Mouse (Mus musculus) spleen, adult 2 months (tissue): ENCODE results near the gene Xpr1. TPM values are rescaled to one million over a fixed set of nuclear protein-coding genes. Genes with fewer than 3 reads are reported as not detected.

Experiments used
- DNase-seq, 2 experiments: peaks; one replicate each; pipeline versions ENCODE4 v3.0.0 to v3.0.0-alpha.2; 2012 to 2021; ENCODE audit warnings: low spot score in 2 of 2, low read depth in 1 of 2
- H3K27ac ChIP-seq: fragments of 200-500 bp; 2 replicates; pipeline ENCODE4 v1.5.1; 2012; ENCODE audit warnings: low read length, inconsistent platforms; ENCODE audit not compliant: insufficient read depth
- H3K27me3 ChIP-seq: fragments of 200-500 bp; 2 replicates; pipeline ENCODE4 v1.6.1; 2012; ENCODE audit warnings: mild to moderate bottlenecking, moderate library complexity, low read length, inconsistent platforms; ENCODE audit not compliant: control insufficient read depth, insufficient read depth
- H3K36me3 ChIP-seq: fragments of 200-500 bp; 2 replicates; pipeline ENCODE4 v1.6.1; 2012; ENCODE audit warnings: mild to moderate bottlenecking, low read length, inconsistent platforms; ENCODE audit not compliant: control insufficient read depth, insufficient read depth
- H3K4me1 ChIP-seq: fragments of 200-500 bp; 2 replicates; pipeline ENCODE4 v1.6.1; 2011; ENCODE audit warnings: inconsistent platforms; ENCODE audit not compliant: control insufficient read depth, insufficient read depth, insufficient read length
- H3K4me3 ChIP-seq: fragments of 200-500 bp; 2 replicates; pipeline ENCODE4 v1.5.1; 2011; ENCODE audit warnings: mild to moderate bottlenecking, inconsistent platforms; ENCODE audit not compliant: insufficient read depth, insufficient read length; ENCODE audit errors: extremely low read depth
- CTCF ChIP-seq: fragments of 200-500 bp; IDR thresholded peaks from 2 replicates; pipeline ENCODE4 v1.5.1; 2011; ENCODE audit warnings: mild to moderate bottlenecking, inconsistent platforms; ENCODE audit not compliant: insufficient read depth, insufficient read length, insufficient replicate concordance; ENCODE audit errors: extremely low read depth
- POLR2A ChIP-seq: fragments of 200-500 bp; IDR thresholded peaks from 2 replicates; pipeline ENCODE4 v1.6.1; 2011; ENCODE audit warnings: low read depth, low read length, inconsistent platforms
- WGBS: fragments of 180-500 bp; shearing (Covaris S2); methylation state at CpG from one replicate; pipeline ENCODE4 v1.1.7; 2018; 5-methylcytosine and 5-hydroxymethylcytosine counted together
- polyA plus RNA-seq: library from polyadenylated mRNA; depleted of rRNA; stranded (reverse); fragments of >200 nt; gene quantifications from 2 replicates; pipeline ENCODE4 v1.2.3, GENCODE M21; 2012

Gene Xpr1
- polyA plus RNA-seq, 1 experiment, result 6.2 TPM

DNA sequence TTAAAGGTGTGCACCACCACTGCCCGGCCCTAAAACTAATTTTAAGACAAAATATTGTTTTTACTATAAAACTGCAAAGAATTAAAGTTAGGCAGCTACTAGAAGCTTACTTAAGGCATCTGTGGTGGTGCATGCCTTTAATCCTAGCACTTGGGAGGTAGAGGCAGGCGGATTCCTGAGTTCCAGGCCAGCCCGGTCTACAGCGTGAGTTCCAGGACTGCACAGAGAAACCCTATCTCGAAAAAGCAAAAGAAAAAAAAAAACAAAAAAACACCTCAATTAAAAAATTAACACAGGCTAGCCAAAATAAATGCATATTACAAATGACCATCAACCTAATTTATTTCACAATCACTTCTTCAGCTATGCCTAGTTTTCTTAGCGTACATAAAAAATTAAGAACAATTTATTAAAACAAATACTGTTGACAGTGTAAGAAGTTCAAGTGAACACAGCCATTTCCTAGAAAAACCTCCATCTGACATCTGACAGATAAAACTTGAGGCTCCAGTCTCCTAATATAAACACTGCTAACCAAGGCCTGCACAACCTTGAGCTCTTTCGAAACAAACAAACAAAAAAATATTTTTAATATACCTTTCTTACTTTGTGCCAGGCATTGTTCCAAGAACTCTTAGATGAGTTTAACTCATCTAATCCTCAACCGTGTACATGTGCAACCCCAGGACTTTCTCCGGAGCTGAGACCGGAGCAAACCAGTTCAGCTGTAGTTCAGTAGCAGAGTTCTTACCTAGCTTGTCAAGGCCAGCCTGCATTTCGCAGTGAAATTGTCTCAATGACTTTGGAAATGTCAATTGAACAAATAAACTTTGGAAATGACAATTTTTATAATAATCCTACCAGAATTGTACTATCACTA lies 9.3 kb downstream of the Xpr1 start:
- Histone ChIP-seq H3K4me1 (peaks cover 3% of the 10 kb centered on the region; the same call in 1 of the 2 replicates), H3K36me3 (no peaks in the 10 kb centered on the region), H3K27ac (no peak overlapping the region), H3K4me3 (no peak overlapping the region), H3K27me3 (no peaks in the 10 kb centered on the region)
- DNase-seq, result no peak
- TF ChIP-seq POLR2A, result no peak
- TF ChIP-seq CTCF, result no peak
- WGBS, result 86% methylated on average over 11 of the region's 11 CpGs

DNA sequence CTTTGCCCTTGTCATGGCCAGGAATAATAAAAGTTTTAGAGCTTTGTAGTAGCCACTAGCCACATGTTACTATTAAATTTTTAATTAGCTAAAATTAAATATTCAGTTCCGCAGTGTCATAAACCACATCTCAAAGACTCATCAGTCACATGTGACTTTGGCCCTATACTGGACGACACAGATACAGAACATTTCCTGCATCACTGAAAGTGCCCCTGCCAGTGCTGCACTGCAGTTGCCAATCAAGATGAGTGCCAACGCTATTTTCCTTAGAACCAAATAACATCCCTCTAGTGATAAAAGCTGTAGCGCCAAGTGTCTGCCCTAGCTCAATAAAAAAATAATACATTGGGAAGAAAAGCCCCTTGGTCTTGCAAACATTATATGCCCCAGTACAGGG lies 17.2 kb downstream of the Xpr1 start:
- Histone ChIP-seq H3K4me1 (no peaks in the 10 kb centered on the region), H3K27ac (no peak overlapping the region), H3K4me3 (no peak overlapping the region), H3K36me3 (no peaks in the 10 kb centered on the region), H3K27me3 (no peaks in the 10 kb centered on the region)
- TF ChIP-seq POLR2A (no peak), CTCF (no peak)
- 82% methylated on average over 4 of the region's 4 CpGs for WGBS
- DNase-seq, result no peak

DNA sequence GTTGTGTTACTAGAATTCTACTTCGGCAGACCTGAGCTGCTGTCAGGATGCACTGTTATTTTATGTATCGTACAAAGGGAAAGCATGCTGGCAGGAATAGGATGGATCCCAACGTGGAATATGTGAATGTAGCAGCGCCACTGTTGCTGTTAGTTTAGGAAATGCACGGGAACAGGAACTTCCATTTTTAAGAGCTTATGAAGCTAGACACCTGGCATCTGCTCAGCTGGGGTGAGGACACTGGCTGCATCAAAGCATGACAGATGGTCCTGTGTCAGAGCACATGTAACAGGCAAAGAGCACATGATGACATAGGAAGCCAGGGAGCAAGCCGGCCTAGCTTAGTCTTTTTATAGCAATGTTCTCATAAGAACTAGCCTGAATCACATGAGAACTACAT lies 22.4 kb downstream of the Xpr1 start:
- Histone ChIP-seq H3K4me1 (no peaks in the 10 kb centered on the region), H3K4me3 (no peak overlapping the region)
- 39% methylated on average over 6 of the region's 6 CpGs for WGBS

DNA sequence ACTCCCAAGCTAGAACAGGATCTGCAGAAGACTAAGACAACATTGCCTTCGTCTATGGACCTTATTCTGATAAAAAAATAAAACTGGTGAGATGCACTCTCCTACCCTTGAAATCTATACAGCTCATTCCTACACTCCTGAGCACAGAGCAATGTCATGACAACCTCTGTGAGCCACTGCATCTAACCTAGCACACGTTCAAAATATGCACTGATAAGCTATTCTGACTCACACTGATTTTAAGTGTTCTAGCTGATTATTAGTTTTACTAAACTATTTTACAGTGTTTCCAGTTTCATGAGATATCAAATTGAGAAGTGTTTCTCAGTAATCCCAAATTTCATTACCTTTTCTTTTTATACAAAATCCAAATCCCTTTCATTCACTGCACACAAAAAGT lies 23.2 kb downstream of the Xpr1 start:
- Histone ChIP-seq H3K4me3 (no peak overlapping the region), H3K27me3 (no peaks in the 10 kb centered on the region), H3K27ac (no peak overlapping the region), H3K4me1 (no peaks in the 10 kb centered on the region), H3K36me3 (no peaks in the 10 kb centered on the region)
- no peak for DNase-seq
- TF ChIP-seq CTCF (no peak), POLR2A (no peak)
- 72% methylated on average over 2 of the region's 2 CpGs for WGBS

More for the DNA sequence above, 22.4 kb downstream of the Xpr1 start:
- Histone ChIP-seq H3K27ac (no peak overlapping the region), H3K36me3 (no peaks in the 10 kb centered on the region), H3K27me3 (no peaks in the 10 kb centered on the region)
- TF ChIP-seq POLR2A (no peak), CTCF (no peak)
- DNase-seq, result no peak

DNA sequence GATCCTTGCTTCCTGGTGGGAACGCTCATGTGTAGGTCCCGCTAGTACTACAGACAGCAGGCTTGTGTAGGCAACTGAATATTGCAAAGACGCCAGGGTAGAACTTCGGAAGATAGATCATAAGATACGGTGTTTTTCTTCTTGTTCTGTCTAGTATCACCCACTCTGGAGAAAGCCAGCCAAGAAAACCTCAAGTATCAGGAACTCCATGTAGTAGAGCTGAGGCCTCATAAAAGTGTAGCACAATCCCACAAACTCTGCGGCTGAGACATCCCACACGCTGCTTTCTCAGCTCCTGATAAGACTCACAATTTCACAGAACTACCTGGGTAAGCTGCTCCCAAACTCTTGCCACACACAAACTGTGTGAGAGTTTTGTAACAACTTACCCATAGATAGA lies 24.4 kb downstream of the Xpr1 start:
- Histone ChIP-seq H3K27me3 (no peaks in the 10 kb centered on the region), H3K4me1 (no peaks in the 10 kb centered on the region), H3K4me3 (no peak overlapping the region), H3K36me3 (no peaks in the 10 kb centered on the region), H3K27ac (no peak overlapping the region)
- no peak for DNase-seq
- 92% methylated on average over 7 of the region's 7 CpGs for WGBS
- TF ChIP-seq POLR2A (no peak), CTCF (no peak)

DNA sequence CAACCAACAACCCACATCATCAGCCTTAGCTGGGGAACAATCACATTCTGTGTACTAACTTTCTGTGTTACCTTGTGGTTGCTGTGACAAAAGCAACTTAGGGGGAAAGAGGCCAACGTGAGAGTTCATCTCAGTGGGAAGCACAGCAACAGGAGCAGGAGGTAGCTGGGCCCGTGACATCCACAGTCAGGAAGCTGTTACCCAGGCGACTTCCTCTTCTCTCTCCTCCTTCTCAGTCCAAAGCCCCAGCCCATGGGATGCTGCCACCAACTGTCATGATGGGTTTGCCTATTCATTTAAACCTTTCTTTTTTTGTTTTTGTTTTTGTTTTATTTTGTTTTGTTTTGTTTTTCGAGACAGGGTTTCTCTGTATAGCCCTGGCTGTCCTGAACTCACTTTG lies 25.7 kb downstream of the Xpr1 start:
- TF ChIP-seq POLR2A (no peak), CTCF (no peak)
- Histone ChIP-seq H3K27me3 (no peaks in the 10 kb centered on the region), H3K4me1 (no peaks in the 10 kb centered on the region), H3K36me3 (no peaks in the 10 kb centered on the region), H3K4me3 (no peak overlapping the region), H3K27ac (no peak overlapping the region)
- DNase-seq, result no peak
- WGBS, result 49% methylated on average over 4 of the region's 4 CpGs

DNA sequence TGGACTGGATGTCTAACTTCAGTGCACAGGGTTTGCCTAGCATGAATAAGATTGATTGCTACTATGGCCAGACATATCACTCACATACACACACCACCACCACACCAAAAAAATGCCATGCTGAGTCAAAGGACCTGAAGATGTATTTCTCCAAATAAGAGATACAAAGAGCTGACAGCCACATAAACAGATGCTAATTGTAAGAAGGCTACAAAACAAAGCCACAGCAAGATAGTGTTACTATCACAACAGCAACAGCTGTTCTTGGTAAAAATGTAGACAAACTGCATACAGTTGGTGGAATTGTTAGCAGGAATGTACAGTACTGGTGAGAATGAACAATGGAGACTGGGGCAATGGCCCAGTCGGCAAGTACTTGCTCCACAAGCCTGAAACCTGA lies 28.8 kb downstream of the Xpr1 start:
- no peak overlapping the region for H3K4me3 ChIP-seq
- H3K27me3 ChIP-seq, result no peaks in the 10 kb centered on the region
- no peak for DNase-seq
- H3K36me3 ChIP-seq, result peaks cover 4% of the 10 kb centered on the region
- TF ChIP-seq POLR2A (no peak), CTCF (no peak)
- 89% methylated on average over 1 of the region's 1 CpGs for WGBS
- no peak overlapping the region for H3K27ac ChIP-seq
- no peaks in the 10 kb centered on the region for H3K4me1 ChIP-seq
